Mouse (Mus musculus) neural tube, embryonic 11.5 days (tissue): ENCODE results near the gene Ilvbl. TPM values are rescaled to one million over a fixed set of nuclear protein-coding genes. Genes with fewer than 3 reads are reported as not detected.
"Not testable (repeated sequence)": the region's sequence is repeated elsewhere in the genome, so short reads cannot be mapped to it uniquely, and the experiment has no call there.

Experiments
- ATAC-seq: fragments of 200-750 bp; cut with Nextera tagmentation; 2 replicates; pipeline ENCODE4 v1.8.0; 2017; ENCODE audit warnings: moderate number of reproducible peaks, mild to moderate bottlenecking, moderate TSS enrichment, moderate library complexity; ENCODE audit not compliant: insufficient read depth, low FRiP score, low TSS enrichment
- DNase-seq: peaks from one replicate; pipeline ENCODE4 v3.0.0-alpha.2; 2015; ENCODE audit warnings: low spot score
- H3K27ac ChIP-seq: fragments of 300-500 bp; sonication (generic); 2 replicates; pipeline ENCODE4 v1.5.1; 2014; ENCODE audit warnings: low read depth, mild to moderate bottlenecking, low read length
- H3K27me3 ChIP-seq: fragments of 300-500 bp; sonication (generic); 2 replicates; pipeline ENCODE4 v1.6.1; 2014; ENCODE audit warnings: mild to moderate bottlenecking, low read length, mixed read lengths; ENCODE audit not compliant: control insufficient read depth, insufficient read depth
- H3K36me3 ChIP-seq: fragments of 300-500 bp; sonication (generic); 2 replicates; pipeline ENCODE4 v1.6.1; 2014; ENCODE audit warnings: mild to moderate bottlenecking, low read length, moderate library complexity, mixed read lengths; ENCODE audit not compliant: control insufficient read depth, insufficient read depth
- H3K4me1 ChIP-seq: fragments of 300-500 bp; sonication (generic); 2 replicates; pipeline ENCODE4 v1.6.1; 2014; ENCODE audit warnings: low read length, mixed read lengths; ENCODE audit not compliant: control insufficient read depth, insufficient read depth
- H3K4me2 ChIP-seq: fragments of 300-500 bp; sonication (generic); 2 replicates; pipeline ENCODE4 v1.6.1; 2014; ENCODE audit warnings: low read depth, mild to moderate bottlenecking, moderate library complexity
- H3K4me3 ChIP-seq: fragments of 300-500 bp; sonication (generic); 2 replicates; pipeline ENCODE4 v1.5.1; 2014; ENCODE audit warnings: low read depth, low read length
- H3K9ac ChIP-seq: fragments of 300-500 bp; sonication (generic); 2 replicates; pipeline ENCODE4 v1.6.1; 2014; ENCODE audit warnings: mild to moderate bottlenecking, low read length
- H3K9me3 ChIP-seq: fragments of 300-500 bp; sonication (generic); 2 replicates; pipeline ENCODE4 v1.6.1; 2016; ENCODE audit warnings: low read length; ENCODE audit not compliant: control insufficient read depth
- WGBS: fragments of 180-500 bp; shearing (Covaris S2); extraction: QIAGEN DNeasy Blood & Tissue Kit; methylation state at CpG from one replicate; pipeline ENCODE4 v1.1.7; 2014; 5-methylcytosine and 5-hydroxymethylcytosine counted together
- polyA plus RNA-seq: library from polyadenylated mRNA; unstranded; fragments of >200 nt; fragmentation: Nextera tagmentation; extraction: Ambion mirVana; gene quantifications from 2 replicates; pipeline ENCODE4 v1.2.1, GENCODE M21; 2014

Ilvbl gene
- polyA plus RNA-seq, 1 experiment from 2014 or later = 33.6 TPM

DNA sequence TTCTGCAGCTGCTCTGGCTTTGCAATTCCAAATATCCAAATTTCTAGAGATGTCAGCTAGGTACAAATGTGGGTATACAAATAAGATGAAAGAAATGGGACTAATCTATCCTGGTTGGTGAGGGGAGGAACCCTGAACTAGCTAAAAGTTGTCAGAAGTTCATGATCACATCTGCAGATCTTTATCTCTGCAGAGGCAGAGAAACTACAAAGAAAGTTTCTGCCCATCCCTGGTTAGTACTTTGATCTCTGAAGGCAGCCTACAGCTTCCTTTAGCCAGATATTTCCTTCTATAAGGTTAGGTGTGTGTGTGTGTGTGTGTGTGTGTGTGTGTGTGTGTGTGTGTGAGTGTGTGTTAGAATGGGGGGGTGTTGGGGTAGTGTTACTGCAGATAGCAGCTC lies 20.4 kb downstream of the Ilvbl start:
- Histone ChIP-seq H3K27ac (no peak overlapping the region), H3K4me3 (no peak overlapping the region), H3K4me2 (no peak overlapping the region), H3K27me3 (no peaks in the 10 kb centered on the region), H3K4me1 (no peaks in the 10 kb centered on the region), H3K36me3 (no peaks in the 10 kb centered on the region), H3K9me3 (no peaks in the 10 kb centered on the region), H3K9ac (no peak overlapping the region)
- DNase-seq (no peak), ATAC-seq (no peak)

DNA sequence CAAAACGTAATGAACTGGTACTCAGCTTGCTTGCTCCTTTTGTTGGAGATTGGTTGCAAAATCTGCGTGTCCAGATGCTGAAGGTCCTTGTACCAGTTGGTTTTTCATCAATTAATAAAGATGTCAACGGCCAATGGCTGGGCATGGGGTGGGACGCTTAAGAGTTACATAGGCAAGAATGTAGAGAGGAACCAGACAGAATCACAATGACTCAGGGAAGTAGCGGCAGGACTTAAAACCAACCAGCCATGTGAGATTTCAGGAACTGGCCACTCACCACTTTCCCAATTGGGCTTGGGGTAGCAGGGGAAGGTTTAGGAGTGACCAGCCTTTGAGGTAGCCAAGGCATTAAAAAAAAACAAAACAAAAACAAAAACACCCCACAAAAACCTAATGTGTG lies 25.7 kb downstream of the Ilvbl start:
- no peaks in the 10 kb centered on the region for H3K9me3 ChIP-seq
- DNase-seq = no peak
- no peak overlapping the region for H3K4me3 ChIP-seq
- no peak overlapping the region for H3K4me2 ChIP-seq
- no peak for ATAC-seq
- WGBS = 90% methylated on average over 5 of the region's 5 CpGs
- no peak overlapping the region for H3K9ac ChIP-seq
- H3K27me3 ChIP-seq = no peaks in the 10 kb centered on the region
- H3K27ac ChIP-seq = no peak overlapping the region
- no peaks in the 10 kb centered on the region for H3K36me3 ChIP-seq
- H3K4me1 ChIP-seq = no peaks in the 10 kb centered on the region

DNA sequence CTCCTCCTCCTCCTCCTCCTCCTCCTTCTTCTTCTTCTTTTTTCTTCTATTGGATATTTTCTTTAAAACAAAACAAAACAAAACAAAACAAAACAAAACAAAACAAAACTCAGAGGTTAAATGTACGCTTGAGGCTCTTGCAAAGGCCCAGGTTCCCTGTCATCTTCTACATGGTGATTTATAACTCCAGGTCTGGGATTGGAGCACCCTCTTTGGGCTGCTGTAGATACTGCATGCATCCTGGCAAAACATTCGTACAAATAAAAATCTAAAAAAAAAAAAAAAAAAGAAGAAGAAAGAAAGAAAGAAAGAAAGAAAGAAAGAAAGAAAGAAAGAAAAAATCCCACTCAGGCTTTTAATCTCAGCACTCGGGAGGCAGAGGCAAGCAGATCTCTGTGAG lies 30.9 kb downstream of the Ilvbl start:
- DNase-seq = no peak

DNA sequence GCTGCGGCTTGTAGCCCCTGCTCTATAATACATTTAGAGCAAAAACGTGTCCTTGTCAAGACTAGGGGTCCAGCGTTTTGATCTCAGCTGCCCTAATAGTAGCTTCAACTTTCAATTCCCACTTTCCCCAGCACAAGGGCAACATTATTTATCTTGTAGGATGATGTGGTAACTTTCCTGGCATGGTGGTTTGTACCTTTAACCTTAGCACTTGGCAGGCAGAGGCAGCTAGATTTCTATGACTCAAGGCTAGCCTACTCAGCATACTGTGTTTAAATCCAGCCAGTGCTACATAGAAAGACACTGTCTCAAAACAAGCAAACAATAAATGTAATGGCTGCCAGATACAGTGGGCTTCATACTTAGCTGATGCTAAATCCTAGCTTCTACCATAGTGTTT lies 33.5 kb downstream of the Ilvbl start:
- Histone ChIP-seq H3K9me3 (no peaks in the 10 kb centered on the region), H3K4me3 (no peak overlapping the region), H3K27me3 (no peaks in the 10 kb centered on the region), H3K4me1 (no peaks in the 10 kb centered on the region), H3K9ac (no peak overlapping the region), H3K36me3 (no peaks in the 10 kb centered on the region), H3K4me2 (no peak overlapping the region), H3K27ac (no peak overlapping the region)
- 82% methylated on average over 3 of the region's 3 CpGs for WGBS
- no peak for ATAC-seq
- no peak for DNase-seq

More for the DNA sequence above, 30.9 kb downstream of the Ilvbl start:
- Histone ChIP-seq H3K4me1 (no peaks in the 10 kb centered on the region), H3K4me2 (no peak overlapping the region), H3K4me3 (no peak overlapping the region), H3K27me3 (no peaks in the 10 kb centered on the region), H3K9me3 (no peaks in the 10 kb centered on the region), H3K9ac (no peak overlapping the region), H3K36me3 (no peaks in the 10 kb centered on the region), H3K27ac (no peak overlapping the region)
- 61% methylated on average over 3 of the region's 3 CpGs for WGBS
- ATAC-seq = no peak

DNA sequence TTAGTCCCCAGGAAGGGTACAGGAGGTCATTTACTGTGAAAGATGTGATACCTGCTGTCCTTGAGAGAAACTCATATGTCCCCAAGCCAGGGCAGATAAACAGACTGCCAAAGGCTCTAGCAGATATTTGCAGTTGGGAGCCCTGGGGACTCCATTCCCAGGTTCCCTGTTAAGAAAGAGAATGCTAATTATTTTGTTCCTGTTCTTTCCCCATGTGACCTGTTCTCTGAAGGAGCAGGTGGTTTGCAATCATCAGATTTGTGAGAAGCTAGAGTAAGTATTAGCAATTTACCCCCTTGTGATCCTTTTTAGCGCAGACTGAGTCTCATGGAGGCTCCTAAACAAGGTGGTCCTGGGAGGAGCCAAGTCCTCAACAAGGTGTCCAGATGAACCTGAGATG lies 43.8 kb downstream of the Ilvbl start, which contains the start of gene Olfr1357:
TSS of gene Olfr1357 (minus strand) at position 101 of the 400 bp plus-strand sequence.
- no peaks in the 10 kb centered on the region for H3K4me1 ChIP-seq
- no peak within 1 kb of the TSS for H3K4me3 ChIP-seq
- DNase-seq = no peak
- WGBS = 97% methylated on average over 1 of the region's 1 CpGs
- no peak for ATAC-seq
- no peak within 1 kb of the TSS for H3K4me2 ChIP-seq
- H3K27me3 ChIP-seq = no peaks in the 10 kb centered on the region
- H3K9ac ChIP-seq = no peak within 1 kb of the TSS
- no peaks in the 10 kb centered on the region for H3K9me3 ChIP-seq
- no peaks in the 10 kb centered on the region for H3K36me3 ChIP-seq
- no peak within 1 kb of the TSS for H3K27ac ChIP-seq

DNA sequence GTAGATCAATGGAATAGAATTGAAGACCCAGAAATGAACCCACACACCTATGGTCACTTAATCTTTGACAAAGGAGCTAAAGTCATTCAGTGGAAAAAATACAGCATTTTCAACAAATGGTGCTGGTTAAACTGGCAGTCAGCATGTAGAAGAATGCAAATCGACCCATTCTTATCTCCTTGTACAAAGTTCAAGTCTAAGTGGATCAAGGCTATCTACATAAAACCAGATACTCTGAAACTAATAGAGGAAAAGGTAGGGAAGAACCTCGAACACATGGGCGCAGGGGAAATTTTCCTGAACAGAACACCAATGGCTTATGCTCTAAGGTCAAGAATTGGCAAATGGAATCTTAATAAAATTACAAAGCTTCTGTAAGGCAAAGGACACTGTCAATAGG lies 49.0 kb downstream of the Ilvbl start:
- not testable (repeated sequence) for H3K4me1 ChIP-seq, H3K9me3 ChIP-seq, H3K27me3 ChIP-seq, DNase-seq, H3K4me3 ChIP-seq, H3K9ac ChIP-seq, ATAC-seq, H3K27ac ChIP-seq, H3K36me3 ChIP-seq, H3K4me2 ChIP-seq
- 84% methylated on average over 3 of the region's 3 CpGs for WGBS

- DNase-seq = no peak
- Histone ChIP-seq H3K36me3 (no peaks in the 10 kb centered on the region), H3K27ac (no peak overlapping the region), H3K9ac (no peak overlapping the region), H3K4me2 (no peak overlapping the region), H3K4me3 (no peak overlapping the region), H3K9me3 (no peaks in the 10 kb centered on the region), H3K4me1 (no peaks in the 10 kb centered on the region), H3K27me3 (no peaks in the 10 kb centered on the region)
- no peak for ATAC-seq
- WGBS = 80% methylated on average over 4 of the region's 4 CpGs
Observed at GRCm38 (mm10) chr10:78630194-78630593, 56.0 kb downstream of the Ilvbl start.

DNA sequence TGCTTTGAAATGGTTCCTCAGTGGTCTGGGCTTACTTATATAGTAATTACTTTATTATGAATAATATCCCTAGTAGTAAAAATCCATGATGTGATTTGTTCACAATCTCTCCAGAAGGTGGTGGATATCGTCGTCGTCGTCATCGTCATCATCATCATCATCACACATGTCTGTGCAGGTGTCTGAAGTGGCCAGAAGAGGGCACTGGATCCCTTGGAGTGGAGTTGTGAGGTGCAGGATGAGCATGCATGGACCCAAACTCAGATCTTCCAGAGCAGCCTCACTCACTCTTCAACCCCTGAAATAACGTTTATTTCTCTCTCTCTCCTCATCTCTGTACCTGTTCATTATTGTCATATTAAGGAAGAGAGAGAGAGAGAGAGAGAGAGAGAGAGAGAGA lies 58.2 kb downstream of the Ilvbl start:
- Histone ChIP-seq H3K27me3 (no peaks in the 10 kb centered on the region), H3K9me3 (no peaks in the 10 kb centered on the region), H3K4me2 (no peak overlapping the region), H3K4me3 (no peak overlapping the region), H3K36me3 (no peaks in the 10 kb centered on the region), H3K4me1 (no peaks in the 10 kb centered on the region), H3K27ac (no peak overlapping the region), H3K9ac (no peak overlapping the region)
- DNase-seq (peak; percentile 23), ATAC-seq (peak; percentile 61; the same call in 1 of the 2 replicates)
- 20% methylated on average over 6 of the region's 6 CpGs for WGBS
